Mouse (Mus musculus) stomach, embryonic 14.5 days (tissue): ENCODE measurements at regions not wholly inside any gene's neighbourhood (a gene's known extent, or its start where the extent isn't known, plus 50 kb on each side); places are given as distances from the start of the nearest gene placed in this dataset.

Experiments used
- ATAC-seq: fragments of 200-750 bp; cut with Nextera tagmentation; 2 replicates; pipeline ENCODE4 v1.8.0; 2017; ENCODE audit warnings: low read depth, moderate TSS enrichment; ENCODE audit not compliant: insufficient number of reproducible peaks, insufficient read depth, low FRiP score
- H3K27ac ChIP-seq: fragments of 300-500 bp; sonication (generic); 2 replicates; pipeline ENCODE4 v1.5.1; 2014; ENCODE audit warnings: mild to moderate bottlenecking, low read length, moderate library complexity, mixed read lengths
- H3K27me3 ChIP-seq: fragments of 300-500 bp; sonication (generic); 2 replicates; pipeline ENCODE4 v1.6.1; 2014; ENCODE audit warnings: low read length, control low read depth, mixed read lengths; ENCODE audit not compliant: control insufficient read depth, insufficient read depth
- H3K36me3 ChIP-seq: fragments of 300-500 bp; sonication (generic); 2 replicates; pipeline ENCODE4 v1.6.1; 2014; ENCODE audit warnings: mild to moderate bottlenecking, control low read depth, low read length, moderate library complexity, mixed read lengths; ENCODE audit not compliant: control insufficient read depth, insufficient read depth
- H3K4me1 ChIP-seq: fragments of 300-500 bp; sonication (generic); 2 replicates; pipeline ENCODE4 v1.6.1; 2014; ENCODE audit warnings: low read length, control low read depth, mixed read lengths; ENCODE audit not compliant: control insufficient read depth, insufficient read depth
- H3K4me2 ChIP-seq: fragments of 300-500 bp; sonication (generic); replicated peaks from 2 replicates; pipeline ENCODE4 v1.6.1; 2014; ENCODE audit warnings: low read depth, low read length, control low read depth
- H3K4me3 ChIP-seq: fragments of 300-500 bp; sonication (generic); 2 replicates; pipeline ENCODE4 v1.5.1; 2014; ENCODE audit warnings: low read depth, low read length, control low read depth
- H3K9ac ChIP-seq: fragments of 300-500 bp; sonication (generic); replicated peaks from 2 replicates; pipeline ENCODE4 v1.6.1; 2014; ENCODE audit warnings: low read depth, mild to moderate bottlenecking, control low read depth, low read length, moderate library complexity, mixed read lengths
- H3K9me3 ChIP-seq: fragments of 300-500 bp; sonication (generic); 2 replicates; pipeline ENCODE4 v1.6.1; 2016; ENCODE audit warnings: low read depth, low read length, control low read depth; ENCODE audit not compliant: control insufficient read depth
- WGBS: fragments of 180-500 bp; shearing (Covaris S2); extraction: QIAGEN DNeasy Blood & Tissue Kit; methylation state at CpG from one replicate; pipeline ENCODE4 v1.1.7; 2014; 5-methylcytosine and 5-hydroxymethylcytosine counted together

DNA sequence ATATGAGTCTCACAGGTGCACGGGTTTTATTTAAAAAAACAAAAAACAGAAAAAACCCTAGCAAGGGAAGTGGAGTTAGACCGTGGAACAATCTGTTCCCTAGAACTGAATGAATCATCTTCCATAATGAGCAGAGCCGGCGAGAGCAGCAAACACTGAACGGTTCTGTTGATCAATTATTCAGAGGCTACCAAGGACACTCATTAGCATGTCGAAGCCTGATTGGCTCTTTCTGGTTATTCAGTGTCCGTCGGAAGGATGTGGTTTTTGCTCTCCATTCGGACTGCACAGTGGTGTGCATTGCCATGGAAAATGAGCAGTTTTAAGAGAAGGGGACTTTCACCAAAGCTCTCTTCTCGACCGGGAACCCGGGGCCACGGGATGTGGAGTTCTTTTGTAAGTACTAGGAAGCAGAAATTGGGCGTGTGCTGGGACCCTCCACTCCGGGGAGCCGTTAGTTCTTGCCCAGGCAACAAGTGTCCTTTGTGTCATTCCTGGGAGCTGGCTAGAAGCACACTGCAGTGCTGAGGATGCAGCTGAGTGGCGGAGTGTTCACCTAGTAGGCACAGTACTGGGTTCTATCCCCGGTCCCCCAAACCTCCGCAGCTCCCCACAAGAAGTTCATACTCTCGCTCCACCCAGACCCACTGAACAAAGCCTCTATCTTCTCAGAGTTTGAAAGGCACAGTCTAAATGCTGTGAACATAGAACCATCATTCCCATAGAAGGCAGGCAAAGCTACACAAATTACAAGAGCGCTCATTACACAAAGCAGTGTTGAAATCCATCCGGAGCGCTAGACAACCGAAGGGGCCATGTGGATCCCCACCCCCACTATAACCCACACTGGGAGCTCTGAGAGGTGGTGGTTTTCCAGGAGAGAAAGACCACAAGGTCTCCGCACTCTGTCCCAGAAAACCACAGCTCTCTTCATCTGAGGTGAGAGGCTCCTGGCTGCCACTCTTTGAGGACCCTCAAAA is 83.9 kb upstream of the Zfp366 start:
- peak overlapping the region; percentile 14; the same call in 1 of the 2 replicates for H3K4me2 ChIP-seq
- H3K27ac ChIP-seq = no peak overlapping the region
- ATAC-seq = no peak
- H3K9me3 ChIP-seq = no peaks in the 10 kb centered on the region
- no peaks in the 10 kb centered on the region for H3K27me3 ChIP-seq
- no peaks in the 10 kb centered on the region for H3K36me3 ChIP-seq
- no peaks in the 10 kb centered on the region for H3K4me1 ChIP-seq
- no peak overlapping the region for H3K9ac ChIP-seq
- WGBS = 55% methylated on average over 25 of the region's 25 CpGs
- no peak overlapping the region for H3K4me3 ChIP-seq

DNA sequence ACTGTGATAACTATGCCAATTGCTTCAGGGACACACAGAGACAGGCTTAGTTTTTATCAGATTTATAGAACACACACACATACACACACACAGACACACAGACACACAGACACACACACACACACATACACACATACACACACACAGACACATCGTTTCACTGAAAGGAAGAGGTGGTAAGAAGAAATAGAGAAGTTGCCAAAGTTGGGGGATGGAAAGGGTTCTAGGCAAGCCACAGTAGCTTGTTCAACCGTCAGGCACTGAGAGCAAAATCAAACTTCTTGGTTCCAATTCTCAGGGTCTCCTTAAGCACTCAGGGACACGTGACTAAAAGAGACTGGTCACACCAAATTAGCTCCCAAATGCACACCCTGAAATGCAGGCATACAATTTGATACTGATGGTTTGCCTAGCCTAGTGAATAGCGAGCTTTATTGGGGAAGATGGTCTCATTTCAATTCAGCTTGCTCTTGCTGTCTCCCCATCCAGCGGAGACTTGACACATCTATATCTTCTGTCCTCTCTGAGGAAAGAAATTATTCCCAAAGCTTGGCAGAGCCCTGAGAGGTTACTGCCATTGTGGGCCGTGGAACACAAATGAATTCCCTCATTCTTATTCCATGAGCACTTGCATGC is 84.7 kb upstream of the Zfp366 start:
- WGBS = 82% methylated on average over 6 of the region's 6 CpGs
- no peak overlapping the region for H3K27ac ChIP-seq

GRCm38 (mm10) chr13:99099226-99099625 is 85.4 kb upstream of the Zfp366 start:
- H3K4me3 ChIP-seq = no peak overlapping the region
- ATAC-seq = no peak
- H3K4me2 ChIP-seq = no peak overlapping the region
- 86% methylated on average over 7 of the region's 7 CpGs for WGBS
- H3K27ac ChIP-seq = no peak overlapping the region
- H3K4me1 ChIP-seq = no peaks in the 10 kb centered on the region
- no peaks in the 10 kb centered on the region for H3K36me3 ChIP-seq
- H3K9ac ChIP-seq = no peak overlapping the region
- no peaks in the 10 kb centered on the region for H3K9me3 ChIP-seq
- H3K27me3 ChIP-seq = no peaks in the 10 kb centered on the region

More for the DNA sequence above, 84.7 kb upstream of the Zfp366 start:
- no peaks in the 10 kb centered on the region for H3K4me1 ChIP-seq
- H3K9me3 ChIP-seq = no peaks in the 10 kb centered on the region
- no peaks in the 10 kb centered on the region for H3K36me3 ChIP-seq
- H3K9ac ChIP-seq = no peak overlapping the region
- H3K27me3 ChIP-seq = no peaks in the 10 kb centered on the region
- H3K4me2 ChIP-seq = no peak overlapping the region
- no peak overlapping the region for H3K4me3 ChIP-seq
- ATAC-seq = no peak

DNA sequence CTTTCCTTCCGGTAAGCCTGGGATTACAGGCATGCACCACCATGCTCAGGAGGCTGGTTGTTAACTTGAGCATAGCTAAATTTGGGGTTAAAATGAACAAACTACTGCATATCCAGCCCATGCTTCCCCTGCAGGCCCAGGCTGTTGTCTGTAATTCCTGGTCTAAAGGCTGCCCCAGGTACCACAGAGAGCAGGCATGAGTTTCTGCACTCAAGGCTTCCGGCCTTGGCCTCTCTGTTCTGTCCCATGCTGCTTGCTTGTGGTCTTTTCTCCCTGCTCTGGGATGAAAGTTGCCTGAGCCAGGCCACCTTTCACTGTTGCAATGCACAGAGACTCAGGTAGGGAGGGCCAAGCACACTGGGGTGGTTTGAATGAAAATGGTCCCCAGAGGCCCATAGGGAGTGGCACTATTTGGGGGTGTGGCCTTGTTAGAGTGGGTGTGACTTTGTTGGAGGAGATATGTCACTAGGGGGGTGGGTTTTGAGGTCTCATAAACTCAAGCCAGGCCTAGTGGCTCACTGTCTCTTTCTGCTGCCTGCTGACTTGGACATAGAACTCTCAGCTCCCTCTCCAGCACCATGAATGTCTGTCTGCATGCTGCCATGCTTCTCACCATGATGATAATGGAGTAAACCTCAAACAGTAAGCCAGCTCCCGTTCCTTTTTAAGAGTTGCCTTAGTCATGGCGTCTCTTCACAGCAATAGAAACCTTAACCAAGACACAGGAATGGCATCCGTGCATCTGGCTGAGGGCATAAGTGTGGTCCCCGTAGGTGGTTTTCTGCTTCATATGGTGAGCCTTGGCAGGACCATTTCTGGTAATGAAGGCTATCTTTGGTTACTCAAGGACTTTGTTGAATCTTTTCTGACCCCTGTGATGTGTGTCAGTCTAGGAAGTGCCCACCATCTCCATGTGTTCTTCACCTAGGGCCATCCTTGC is 86.7 kb upstream of the Zfp366 start:
- Histone ChIP-seq H3K9me3 (no peaks in the 10 kb centered on the region), H3K9ac (no peak overlapping the region), H3K4me2 (no peak overlapping the region), H3K4me3 (no peak overlapping the region), H3K36me3 (no peaks in the 10 kb centered on the region), H3K4me1 (no peaks in the 10 kb centered on the region), H3K27me3 (no peaks in the 10 kb centered on the region), H3K27ac (no peak overlapping the region)
- no peak for ATAC-seq
- WGBS = 94% methylated on average over 6 of the region's 6 CpGs

GRCm38 (mm10) chr13:99096837-99097236 is 87.8 kb upstream of the Zfp366 start:
- H3K9me3 ChIP-seq = no peaks in the 10 kb centered on the region
- H3K9ac ChIP-seq = no peak overlapping the region
- no peak for ATAC-seq
- 95% methylated on average over 6 of the region's 6 CpGs for WGBS
- H3K4me1 ChIP-seq = peaks cover 6% of the 10 kb centered on the region; the same call in 1 of the 2 replicates
- no peak overlapping the region for H3K4me3 ChIP-seq
- H3K27ac ChIP-seq = no peak overlapping the region
- H3K4me2 ChIP-seq = no peak overlapping the region
- H3K27me3 ChIP-seq = no peaks in the 10 kb centered on the region
- no peaks in the 10 kb centered on the region for H3K36me3 ChIP-seq

- WGBS = 91% methylated on average over 5 of the region's 5 CpGs
Measured at GRCm38 (mm10) chr13:99095006-99095405, 89.6 kb upstream of the Zfp366 start.

DNA sequence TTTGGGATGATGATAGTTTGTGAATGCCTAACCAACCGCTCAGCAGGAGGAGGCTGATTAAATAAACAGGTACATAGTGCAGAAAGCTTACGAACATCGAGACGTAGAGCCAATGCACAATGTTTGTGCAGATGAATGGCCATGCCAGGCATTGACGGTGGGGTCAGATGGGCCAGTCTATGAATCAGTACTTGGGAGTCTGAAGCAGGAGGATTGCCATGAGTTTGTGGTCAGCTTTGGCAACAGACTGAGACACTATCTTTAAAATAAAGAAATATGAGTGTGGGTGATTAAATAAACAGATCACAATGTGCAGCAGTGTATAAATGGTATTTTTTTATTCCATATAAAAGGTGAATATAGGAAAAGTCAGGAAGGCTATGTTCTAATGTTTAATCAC is 90.4 kb upstream of the Zfp366 start:
- Histone ChIP-seq H3K4me1 (peaks cover 10% of the 10 kb centered on the region; the same call in 1 of the 2 replicates), H3K9ac (no peak overlapping the region), H3K27ac (no peak overlapping the region), H3K4me2 (no peak overlapping the region), H3K36me3 (no peaks in the 10 kb centered on the region), H3K4me3 (no peak overlapping the region), H3K9me3 (no peaks in the 10 kb centered on the region), H3K27me3 (no peaks in the 10 kb centered on the region)
- ATAC-seq = no peak
- WGBS = 85% methylated on average over 5 of the region's 5 CpGs

More at GRCm38 (mm10) chr13:99095006-99095405, 89.6 kb upstream of the Zfp366 start:
- Histone ChIP-seq H3K27ac (no peak overlapping the region), H3K9me3 (no peaks in the 10 kb centered on the region), H3K27me3 (no peaks in the 10 kb centered on the region), H3K36me3 (no peaks in the 10 kb centered on the region), H3K4me1 (peaks cover 10% of the 10 kb centered on the region; the same call in 1 of the 2 replicates), H3K4me3 (no peak overlapping the region), H3K4me2 (no peak overlapping the region), H3K9ac (no peak overlapping the region)
- ATAC-seq = no peak

DNA sequence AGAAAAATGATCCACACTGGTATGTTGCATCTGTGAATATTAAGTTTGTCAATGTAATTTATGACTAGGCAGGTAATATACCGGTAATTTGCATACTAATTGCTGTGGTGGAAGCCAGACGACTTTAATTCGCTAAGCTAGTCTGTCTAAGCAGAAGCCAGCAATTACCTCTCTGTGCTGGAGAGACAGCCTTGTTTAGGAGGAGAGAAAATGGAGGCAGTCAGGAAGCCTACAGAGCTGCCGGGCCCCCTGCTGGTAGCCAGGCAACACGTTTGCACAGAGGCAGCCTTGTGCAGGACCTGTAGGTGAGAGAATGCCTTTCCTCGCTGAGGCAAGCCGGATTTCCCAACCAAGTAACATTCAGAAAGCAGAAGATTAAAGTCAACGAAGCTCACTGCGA is 91.4 kb upstream of the Zfp366 start:
- peak; percentile 84; the same call in 1 of the 2 replicates for ATAC-seq
- peaks cover 10% of the 10 kb centered on the region; the same call in 1 of the 2 replicates for H3K4me1 ChIP-seq
- no peaks in the 10 kb centered on the region for H3K27me3 ChIP-seq
- WGBS = 9% methylated on average over 9 of the region's 9 CpGs
- H3K27ac ChIP-seq = no peak overlapping the region
- H3K4me2 ChIP-seq = no peak overlapping the region
- H3K4me3 ChIP-seq = no peak overlapping the region
- H3K36me3 ChIP-seq = no peaks in the 10 kb centered on the region
- no peaks in the 10 kb centered on the region for H3K9me3 ChIP-seq
- no peak overlapping the region for H3K9ac ChIP-seq
